Mouse (Mus musculus) heart, postnatal 36 days (tissue): ENCODE measurements around the gene Slc35b4. TPM values are rescaled to one million over a fixed set of nuclear protein-coding genes. Genes with fewer than 3 reads are reported as not detected.

Experiments used
- DNase-seq, 2 experiments: peaks; one replicate each; pipeline ENCODE4 v3.0.0; 2021 to 2022
- intact Hi-C: fragments of 180-260 bp; cut with DNase I; formaldehyde crosslinking; loops from one replicate; pipeline ENCODE4 v1.15.1; 2025
- total RNA-seq, 2 experiments: library from RNA; stranded (reverse); gene quantifications; 2 replicates each; pipeline ENCODE4 v1.2.3; 2021

Gene Slc35b4
- total RNA-seq, 2 experiments from 2014 or later: 7.5 to 9.6 TPM

DNA sequence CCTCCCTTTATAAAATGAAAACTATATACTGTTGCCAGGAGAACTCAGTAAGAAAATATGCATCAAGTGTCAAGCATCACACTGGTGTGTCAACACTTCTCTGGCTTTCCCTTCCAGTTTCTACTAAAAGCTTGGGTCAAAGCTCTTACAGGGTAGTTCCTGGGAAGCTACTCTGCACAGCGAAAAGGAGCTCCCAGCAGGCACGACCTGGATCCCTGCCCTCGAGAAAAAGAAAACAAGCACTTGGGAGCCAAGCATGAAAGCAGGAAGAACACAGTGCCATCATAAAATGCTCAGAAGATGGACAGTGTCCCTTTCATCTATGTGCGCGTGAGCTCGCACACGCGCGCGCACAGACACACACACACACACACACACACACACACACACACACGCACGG, 3.7 kb downstream of the Slc35b4 start:
- DNase-seq: no peak
- intact Hi-C loops: loop anchor here (10.0 kb wide), 1 partner anchor 602 kb away; no protein-coding TSS in a partner anchor

DNA sequence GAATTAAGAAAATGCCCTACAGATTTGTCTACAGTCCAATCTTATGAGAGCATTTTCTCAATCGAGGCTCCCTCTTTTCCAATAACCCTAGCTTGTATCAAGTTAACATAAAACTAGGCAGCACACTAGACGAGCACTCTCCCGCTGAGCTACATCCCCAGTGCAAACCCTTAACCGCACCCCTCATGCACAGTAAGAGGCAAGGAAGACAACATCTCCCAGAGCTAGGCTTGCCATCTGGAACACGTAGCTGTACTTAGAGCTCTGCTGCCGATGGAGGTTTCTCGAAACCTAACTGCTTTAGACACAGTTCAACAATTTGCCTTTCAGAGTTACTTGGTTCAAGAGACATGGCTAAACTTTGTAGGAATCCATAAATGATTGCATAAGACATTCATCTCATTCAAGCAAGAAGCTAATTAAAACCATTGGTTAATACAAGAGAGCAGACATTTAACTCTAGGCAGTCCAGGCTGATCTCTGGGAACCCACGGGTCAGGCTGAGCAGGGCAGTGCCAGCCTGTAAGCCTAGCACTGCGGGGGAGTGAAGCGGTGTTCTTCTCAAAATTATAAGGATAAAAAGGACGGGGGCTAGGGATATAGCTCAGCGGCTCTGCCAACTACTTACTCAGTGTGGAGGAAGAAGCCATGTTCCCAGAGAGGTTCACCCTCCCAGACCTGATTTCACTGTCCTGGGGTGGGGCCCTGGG, 5.0 kb downstream of the Slc35b4 start:
- intact Hi-C loops: loop anchor here (10.0 kb wide), 1 partner anchor 603 kb away; no protein-coding TSS in a partner anchor

DNA sequence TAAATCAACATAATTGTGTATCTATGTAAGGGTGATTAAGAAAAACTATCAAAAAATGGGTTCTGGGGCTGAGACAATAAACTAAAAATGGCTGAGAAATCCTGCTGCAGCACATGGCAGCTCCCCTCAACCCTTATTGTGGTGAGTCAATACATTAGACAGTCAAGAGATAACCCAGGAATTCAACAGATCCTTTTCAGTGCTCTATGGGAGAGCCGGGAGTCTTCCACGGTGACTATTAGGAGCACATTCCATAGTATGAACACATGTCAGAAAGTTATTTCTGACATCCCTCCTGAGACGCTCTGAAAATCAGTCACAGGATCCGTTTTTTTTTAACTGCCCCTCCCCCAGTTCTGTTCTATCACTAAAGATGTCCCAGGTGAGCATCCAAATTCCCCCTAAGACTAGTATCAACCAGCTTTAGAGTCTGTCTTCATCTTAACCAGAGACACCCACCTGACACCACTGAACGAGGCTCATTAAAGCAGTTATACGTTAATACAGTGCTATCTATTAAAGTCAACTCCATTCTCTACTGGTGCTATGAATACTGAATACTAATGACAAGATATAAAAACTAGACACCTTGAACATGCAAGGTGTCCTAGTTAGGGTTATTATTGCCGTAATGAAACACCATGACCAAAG, 5.9 kb downstream of the Slc35b4 start:
- no peak for DNase-seq
- intact Hi-C loops: loop anchor here (10.0 kb wide), 1 partner anchor 604 kb away; no protein-coding TSS in a partner anchor

More for the DNA sequence above, 5.0 kb downstream of the Slc35b4 start:
- no peak for DNase-seq

DNA sequence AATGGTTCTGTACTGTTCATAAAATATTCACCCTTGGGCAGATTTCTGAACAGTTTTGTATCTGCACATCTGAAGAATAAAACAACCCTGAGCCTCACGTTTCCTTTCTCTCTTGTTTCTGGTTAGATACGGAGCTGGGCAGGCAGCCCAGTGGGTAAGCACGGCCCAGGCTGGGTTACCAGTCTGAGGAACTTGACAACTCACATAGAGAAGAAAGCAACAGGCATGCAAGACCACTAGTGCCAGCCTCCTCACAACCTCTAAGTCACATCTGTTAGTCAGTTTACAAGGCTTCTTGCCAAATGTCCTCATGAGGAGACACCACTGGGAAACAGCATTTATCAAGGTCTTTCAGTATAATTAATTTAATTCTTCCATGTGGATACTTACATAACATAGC, 8.1 kb downstream of the Slc35b4 start:
- DNase-seq: no peak
- intact Hi-C loops: no loop called here

DNA sequence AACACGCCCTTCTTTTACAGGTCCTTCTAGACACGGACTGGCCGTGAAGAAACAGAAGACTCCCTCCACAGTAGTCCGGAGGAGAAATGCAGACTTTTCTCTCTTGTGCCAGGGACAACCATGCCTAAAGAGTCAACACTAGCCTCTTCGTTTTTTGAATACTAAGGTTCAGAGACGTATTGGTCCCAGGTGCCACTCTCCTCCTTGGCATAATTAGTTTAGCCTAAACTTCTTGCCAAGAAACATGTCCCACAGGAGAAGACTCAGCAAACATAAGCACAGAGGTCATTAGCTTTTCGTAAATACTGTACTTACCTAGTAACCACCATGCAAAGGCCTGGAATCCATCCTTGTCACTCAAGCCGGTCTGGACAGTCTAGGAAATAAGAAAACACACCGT, 13.9 kb downstream of the Slc35b4 start:
- intact Hi-C loops: no loop called here
- no peak for DNase-seq

DNA sequence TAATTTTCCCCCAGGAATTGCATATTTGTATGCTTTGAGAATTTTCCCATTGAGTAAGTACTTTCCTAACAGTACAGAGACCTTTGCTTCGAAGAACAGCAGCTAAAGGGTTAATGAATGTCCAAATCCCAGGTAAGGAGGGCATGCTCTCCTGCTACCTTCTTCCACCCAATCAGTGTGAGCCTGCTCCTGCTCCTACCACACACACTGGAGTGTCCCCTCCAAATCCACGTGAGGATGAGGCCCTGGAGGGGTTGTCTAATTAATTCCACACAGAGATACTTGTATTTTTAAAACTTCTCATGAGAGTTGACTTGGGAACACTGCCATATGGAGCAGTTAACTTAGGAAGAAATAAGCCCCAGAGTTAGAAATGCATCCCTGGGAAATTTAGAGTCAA, 14.3 kb downstream of the Slc35b4 start:
- intact Hi-C loops: no loop called here
- no peak for DNase-seq

DNA sequence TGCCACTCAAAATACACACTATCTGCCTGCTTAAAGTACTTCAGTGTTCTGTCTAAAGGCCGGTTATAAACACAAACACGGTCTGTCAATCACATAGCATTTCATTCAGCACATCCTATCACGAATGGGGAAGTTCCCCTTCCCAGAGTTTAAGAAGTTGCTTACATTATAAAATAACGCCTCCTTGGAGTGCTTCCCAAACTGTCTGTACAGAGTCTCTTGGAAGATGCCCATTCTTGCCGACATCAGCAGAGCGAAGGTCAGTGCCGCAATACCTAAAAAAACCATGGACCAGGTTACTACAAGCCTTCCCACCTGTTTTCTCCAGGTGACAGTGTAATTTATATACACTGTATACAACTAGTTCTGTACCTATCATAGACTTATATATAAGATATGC, 15.4 kb downstream of the Slc35b4 start:
- DNase-seq: no peak
- intact Hi-C loops: no loop called here

DNA sequence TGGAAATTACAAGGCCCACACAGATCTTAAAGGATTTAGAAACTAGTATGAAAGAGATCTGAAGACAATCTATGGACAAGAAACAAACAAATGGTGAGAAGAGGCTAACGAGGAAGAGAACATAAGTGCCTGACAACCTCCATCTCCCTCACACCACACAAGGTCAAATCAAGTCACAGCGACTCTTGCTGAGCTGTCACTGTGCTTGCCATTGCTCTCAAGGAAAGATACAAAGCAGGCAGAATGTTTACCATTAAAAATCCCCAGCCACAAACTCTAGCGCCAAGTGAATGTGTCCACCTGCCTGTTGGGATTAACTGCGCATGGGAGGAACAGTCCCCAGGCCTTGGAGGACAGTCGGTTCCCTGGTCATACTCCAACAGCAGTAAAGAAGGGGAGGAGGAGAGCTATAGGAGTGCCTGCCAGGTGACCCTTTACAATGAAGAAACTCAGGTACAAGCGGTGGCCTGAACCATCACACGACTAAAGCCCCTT, 16.0 kb downstream of the Slc35b4 start:
- no peak for DNase-seq
- intact Hi-C loops: no loop called here

DNA sequence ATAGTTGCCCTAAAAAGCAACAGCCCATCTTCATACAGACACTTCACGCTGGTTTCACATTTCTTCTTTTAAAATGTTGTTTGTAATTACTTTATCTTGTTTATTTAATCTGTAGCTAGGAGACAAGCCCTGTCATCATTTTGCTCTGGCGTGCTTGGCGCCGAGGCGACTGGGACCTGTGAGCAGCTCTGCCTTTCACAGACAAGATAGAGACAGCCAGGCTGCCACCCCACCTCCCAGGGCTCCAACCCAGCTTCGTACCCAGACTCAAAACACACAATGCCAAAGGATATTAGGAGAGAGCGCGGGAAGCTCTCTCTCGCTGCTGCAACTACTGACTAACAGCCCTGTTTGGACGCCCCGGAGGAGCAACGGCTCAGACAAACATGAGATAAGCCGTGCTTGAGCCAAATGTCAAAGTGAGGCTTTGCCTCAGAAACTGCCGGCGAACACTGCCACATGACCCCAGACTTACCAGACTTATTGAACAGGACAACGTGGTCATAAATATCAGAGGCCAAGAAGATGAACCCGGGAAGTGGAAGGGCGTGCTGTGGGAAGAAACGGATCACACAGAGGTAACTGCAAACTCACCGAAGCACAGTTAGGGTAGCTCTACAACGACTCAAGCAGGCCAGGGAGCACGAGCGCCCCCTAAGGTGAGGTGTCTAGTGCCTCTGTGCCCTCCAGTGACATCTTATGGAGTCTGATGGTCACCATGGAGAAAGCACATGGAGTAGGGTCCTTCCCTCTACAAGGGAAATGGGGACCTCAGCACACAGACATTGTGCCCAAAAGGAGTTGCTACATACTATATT, 16.7 kb downstream of the Slc35b4 start:
- intact Hi-C loops: no loop called here
- no peak for DNase-seq

DNA sequence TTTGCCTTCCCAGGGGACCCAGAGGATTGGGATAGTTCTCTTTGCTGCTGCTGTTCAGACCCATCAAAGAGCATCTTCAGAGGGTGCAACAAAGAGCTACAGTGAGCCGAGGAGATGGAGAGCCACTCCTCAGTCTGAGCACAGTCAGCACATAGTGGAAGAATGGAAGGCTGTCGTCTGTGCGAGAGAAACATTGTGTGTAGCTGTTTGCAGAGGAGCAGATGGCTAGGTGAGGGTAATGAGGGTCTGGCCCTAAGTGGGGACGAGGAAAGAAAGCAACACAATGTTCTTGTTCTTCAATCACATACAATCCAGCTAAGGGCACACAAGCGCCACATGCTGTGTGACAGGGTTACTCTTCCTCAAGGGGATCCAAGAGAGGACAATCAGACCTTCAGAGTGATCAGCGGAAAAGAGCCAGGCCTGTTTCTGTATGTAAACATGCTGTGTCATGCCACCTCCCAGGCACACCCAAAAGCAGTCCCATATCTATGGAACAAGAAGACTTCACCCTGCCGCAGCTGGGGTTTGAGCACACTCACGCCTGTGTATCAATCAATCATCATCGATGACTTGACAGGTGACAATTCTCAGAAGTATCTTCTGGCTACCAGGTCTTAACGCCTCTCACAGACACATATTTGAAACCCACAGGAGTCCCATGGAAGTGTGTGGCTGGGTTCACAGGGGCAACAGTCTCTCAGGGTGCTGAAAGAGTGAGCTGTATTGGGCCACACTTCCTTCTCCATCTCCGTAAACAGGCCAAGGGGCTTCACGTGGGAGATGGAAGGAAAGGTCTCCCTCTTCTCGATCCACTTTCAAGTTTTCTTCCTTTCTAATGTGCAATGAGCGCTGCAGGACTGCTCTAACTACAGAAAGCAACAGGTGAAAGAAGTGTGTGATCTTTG, 19.8 kb downstream of the Slc35b4 start:
- intact Hi-C loops: no loop called here
- DNase-seq: no peak

DNA sequence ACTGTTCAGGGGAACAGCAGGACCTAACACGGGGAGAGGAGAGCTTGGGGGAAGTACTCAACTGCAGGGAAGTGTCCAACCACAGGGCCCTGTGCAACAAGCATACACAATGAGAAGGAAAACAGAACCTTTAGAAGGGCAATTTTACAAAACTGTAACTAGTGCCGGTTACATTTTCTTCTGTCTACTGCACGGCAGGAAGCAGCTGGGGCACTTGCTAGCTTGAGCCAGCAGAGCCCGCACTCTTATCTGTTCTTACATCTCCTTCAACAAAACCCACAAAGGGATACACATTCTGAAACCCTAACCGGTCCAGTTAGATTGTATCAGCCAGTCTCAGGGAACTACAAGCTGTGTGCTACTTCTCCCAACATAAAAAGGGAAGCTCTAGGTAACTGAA, 20.9 kb downstream of the Slc35b4 start:
- DNase-seq: no peak

DNA sequence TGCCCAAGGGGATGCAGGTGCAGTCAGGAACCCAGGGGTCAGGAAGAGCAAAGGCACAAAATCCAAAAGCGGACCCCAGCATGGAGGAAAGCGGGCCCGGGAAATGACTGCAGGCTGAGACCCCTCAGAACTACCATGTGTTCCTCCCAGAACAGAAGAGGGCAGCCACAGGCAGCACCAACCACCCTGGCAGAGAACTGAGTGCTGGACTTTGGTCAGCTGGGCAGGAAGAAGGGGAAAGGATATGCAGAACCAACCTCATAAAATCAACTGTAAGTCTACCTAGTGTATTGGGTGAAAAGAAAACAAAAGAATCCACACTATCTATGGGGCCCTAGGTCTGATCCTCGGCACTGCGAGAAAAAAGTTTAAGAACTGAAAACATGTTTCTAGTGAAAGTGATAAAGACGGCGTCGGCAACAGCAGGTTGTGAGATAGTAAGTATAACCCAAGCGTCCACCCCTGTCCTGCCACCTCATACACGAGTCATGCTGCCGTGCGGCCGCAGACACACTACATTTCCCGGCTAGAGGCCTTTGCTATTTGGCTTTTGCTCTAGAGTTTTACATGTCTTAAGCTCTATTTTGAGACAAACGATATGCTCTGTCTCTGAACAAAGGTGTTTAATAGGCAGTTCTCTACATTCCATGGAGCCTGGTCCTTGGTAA, 21.6 kb downstream of the Slc35b4 start:
- no peak for DNase-seq
- intact Hi-C loops: no loop called here

More for the DNA sequence above, 20.9 kb downstream of the Slc35b4 start:
- intact Hi-C loops: no loop called here

DNA sequence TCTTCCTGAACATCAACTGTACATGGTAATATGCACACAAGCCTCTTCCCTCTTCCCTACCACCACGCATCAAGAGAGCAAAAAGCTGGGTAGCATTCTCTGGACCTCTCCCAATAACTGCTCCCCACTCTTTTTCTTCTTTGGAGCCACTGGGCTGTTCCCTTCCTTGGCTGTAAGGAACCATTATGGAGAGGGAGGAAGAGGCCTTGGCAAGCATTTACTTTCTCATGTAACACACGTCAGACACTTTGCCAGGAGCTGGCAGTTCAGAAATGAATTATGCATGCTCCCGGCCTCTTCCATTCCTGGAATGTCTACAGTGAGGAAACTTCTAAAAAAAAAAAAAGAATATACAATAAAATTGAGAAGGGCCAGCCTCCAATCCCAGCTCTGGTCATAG, 22.7 kb downstream of the Slc35b4 start:
- intact Hi-C loops: no loop called here
- no peak for DNase-seq

DNA sequence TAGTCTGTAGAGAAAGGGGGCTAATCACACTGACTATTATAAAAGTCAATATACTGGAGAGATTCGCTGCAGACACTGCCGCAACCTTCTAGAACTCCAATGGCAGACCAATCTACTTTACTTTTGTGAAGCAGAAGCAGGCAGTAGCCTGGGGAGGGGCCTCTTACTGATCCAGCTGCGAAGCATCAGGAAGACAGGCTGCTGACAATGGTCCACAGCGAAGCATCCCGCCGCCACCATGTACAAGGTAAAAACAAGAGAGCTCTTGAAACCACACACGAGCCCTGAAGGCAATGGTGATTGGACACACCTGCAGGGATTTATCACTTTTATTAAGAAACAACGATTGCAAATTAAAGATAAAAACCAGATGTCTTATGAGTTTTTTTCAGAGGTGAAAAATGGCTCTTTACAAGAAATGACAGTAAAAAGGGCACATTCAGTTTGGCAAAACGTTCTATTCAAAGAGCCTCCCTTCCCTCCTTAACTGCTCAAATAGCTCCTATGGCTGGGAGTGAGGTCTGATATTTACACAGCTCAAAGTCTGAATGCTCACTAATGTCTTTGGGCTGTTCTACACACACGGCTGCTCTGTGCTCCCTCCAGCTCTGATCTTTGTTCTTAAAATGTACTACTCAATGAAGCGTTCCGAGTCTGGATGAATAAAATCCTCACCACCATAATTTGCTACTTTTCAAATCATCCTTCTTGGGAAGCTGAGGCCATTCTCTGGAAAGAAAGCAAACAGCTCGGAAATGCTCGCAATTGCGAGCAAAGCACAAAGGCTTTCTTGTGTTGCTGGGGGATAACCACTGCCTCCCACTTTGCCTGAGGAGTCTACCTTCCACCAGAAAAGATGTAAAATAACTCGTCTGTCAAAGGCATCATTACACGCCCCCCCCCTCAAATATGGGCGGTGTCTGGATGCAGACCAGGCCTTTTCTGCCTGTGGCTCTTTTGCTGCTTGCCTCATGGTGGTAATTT, 23.6 kb downstream of the Slc35b4 start:
- DNase-seq: no peak
- intact Hi-C loops: no loop called here

DNA sequence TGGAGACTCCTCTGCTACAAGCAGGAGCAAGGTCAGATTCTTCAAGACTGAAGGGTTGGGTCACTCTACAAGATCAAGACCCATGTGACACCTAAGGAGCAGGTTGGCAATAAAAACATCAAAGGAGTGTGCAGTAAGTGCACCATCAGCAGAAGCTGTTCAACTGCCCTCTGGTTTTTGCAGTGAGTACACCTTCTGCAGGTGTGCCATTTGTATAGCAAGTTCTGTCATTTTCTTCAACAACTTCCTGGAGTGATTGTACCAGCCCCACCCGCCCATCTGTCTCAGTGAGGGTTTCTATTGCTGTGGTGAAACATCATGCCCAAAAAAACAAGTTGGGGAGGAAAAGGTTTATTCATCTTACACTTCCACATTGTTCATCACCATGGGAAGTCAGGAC, 27.1 kb downstream of the Slc35b4 start:
- intact Hi-C loops: no loop called here

DNA sequence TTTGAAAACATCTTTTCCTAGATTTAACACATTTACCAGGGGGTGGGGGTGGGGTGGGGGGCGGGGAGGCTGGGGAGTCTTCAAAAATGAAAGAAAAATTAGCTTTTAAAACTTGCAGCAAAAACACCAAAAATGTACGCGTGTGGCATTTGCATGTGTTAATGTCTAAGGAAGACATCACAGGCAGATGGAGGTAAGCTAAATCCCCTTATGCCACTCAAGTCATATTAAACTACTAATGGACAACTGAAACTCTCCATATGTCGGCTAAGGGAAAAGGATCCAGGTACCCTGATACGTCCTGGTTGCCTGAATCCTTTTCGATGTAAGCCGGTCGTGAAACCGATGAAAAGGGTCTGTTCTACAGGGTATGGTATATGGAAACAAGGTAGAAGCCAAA, 27.8 kb downstream of the Slc35b4 start:
- intact Hi-C loops: no loop called here
- DNase-seq: no peak

More for the DNA sequence above, 27.1 kb downstream of the Slc35b4 start:
- DNase-seq: no peak

DNA sequence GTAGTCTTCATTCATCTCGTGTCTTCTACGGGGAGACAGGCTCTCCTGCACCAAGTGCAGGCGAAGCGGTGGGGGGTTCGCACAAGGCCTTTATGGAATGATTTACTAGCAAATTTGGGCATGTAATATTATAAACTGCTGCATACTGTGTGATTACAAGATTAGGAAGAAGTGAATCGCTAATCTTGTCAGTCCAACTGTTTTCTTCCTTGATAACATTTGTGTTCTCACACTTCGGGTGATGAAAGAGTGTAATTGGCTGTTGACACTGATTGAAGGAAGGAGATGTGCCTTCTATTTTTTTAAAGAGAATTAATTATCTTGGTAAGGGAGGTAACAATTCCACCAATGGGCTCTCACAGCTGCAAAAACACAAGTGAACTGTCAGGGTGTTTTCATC, 28.3 kb downstream of the Slc35b4 start:
- DNase-seq: no peak
- intact Hi-C loops: no loop called here

DNA sequence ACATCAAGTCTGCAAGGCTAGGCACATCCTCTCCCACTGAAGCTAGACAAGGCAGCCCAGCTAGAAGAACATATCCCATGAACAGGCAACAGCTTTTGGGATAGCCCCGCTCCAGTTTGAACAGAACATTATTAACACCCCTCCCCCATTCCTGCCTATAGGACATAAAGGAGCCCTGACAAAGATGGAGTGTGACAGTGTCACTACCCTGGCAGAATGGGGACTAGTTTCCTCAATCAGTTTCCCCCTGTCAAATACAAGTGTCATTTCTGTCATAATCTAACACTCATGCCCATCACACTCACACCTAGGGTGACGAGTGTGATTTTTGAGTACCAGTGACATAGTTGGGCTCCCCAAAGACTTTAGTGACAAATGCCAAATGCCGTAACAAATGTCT, 28.9 kb downstream of the Slc35b4 start:
- intact Hi-C loops: no loop called here
- no peak for DNase-seq
